Mouse (Mus musculus) megakaryocyte-erythroid progenitor cell, adult 5-6 weeks (primary cell): ENCODE data around the gene Dph3. TPM values are rescaled to one million over a fixed set of nuclear protein-coding genes. Genes with fewer than 3 reads are reported as not detected.

Experiments used
- ATAC-seq: replicated peaks from 2 replicates; pipeline ENCODE4 v1.8.0; 2016; ENCODE audit warnings: mild to moderate bottlenecking, inconsistent platforms; ENCODE audit not compliant: severe bottlenecking, poor library complexity, low FRiP score, low TSS enrichment
- total RNA-seq, 2 experiments: library from RNA; stranded (forward) in 1 of 2; stranded (reverse) in 1 of 2; fragments of 200-1000, 215-1000 nt in 1 of 2; fragments of >200 nt in 1 of 2; fragmentation: Nextera tagmentation in 1 of 2; gene quantifications; 2 replicates each; pipeline ENCODE4 v1.2.3; 2014 to 2017

The Dph3 gene
- total RNA-seq, 2 experiments from 2014 or later = 76.5 to 115 TPM

DNA sequence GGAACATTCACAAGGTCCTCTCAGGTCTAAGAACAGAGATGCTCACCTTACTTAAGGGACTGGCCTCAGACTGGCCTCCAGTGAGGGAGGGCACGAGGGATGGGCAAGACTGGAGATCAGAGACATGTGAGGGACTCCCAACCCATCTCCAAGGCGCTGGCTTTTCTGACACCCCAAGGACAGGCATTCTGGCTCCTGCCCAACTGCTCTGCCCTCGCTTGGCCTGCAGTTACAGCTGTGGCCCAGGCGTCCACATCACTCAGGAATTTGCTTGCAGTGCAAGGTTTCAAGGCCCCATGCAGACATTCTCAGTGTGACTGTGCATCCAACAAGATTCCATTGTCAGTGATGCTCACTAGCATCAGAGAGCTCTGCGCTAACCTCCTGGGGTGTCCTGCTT lies 49.0 kb downstream of the Dph3 start:
- no peak for ATAC-seq

DNA sequence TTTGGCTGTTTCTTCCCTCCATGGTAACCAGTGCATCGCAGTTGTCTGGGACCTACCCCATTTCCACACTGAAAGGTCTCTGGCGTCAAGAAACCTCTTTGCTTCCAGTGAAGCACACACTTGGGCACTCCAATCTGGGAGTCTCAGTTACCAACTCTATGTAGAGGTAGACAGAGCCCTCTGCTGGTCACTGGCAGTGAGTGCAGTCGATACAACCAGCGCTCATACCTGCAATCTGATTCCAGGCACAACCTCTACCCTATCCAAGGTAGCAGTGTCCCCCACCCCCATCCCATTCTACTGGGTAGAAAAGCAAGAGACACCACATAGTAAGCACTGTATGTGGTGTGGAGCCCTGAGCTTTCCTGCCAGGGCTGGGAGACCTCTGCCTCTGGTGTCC lies 53.0 kb downstream of the Dph3 start:
- peak; percentile 87 for ATAC-seq

Other genes with a start within 250 kb of the Dph3 start
- gene Galnt15, start 56.7 kb downstream of the Dph3 start, total RNA-seq (2014; fragmentation: Nextera tagmentation) = not detected in 2 replicates
- not detected in 2 replicates for gene Galnt15, start 56.7 kb downstream of the Dph3 start, total RNA-seq (2017)
- 15.0 and 34.8 TPM in 2 replicates for gene Oxnad1, start 355 bp downstream of the Dph3 start, total RNA-seq (2014; fragmentation: Nextera tagmentation)
- gene Oxnad1, start 355 bp downstream of the Dph3 start, total RNA-seq (2017) = 28.7 and 54.1 TPM in 2 replicates
- not detected in 2 replicates for gene Msmb, start 56.3 kb upstream of the Dph3 start, total RNA-seq (2014; fragmentation: Nextera tagmentation)
- not detected in 2 replicates for gene Msmb, start 56.3 kb upstream of the Dph3 start, total RNA-seq (2017)
- 48.1 and 49.3 TPM in 2 replicates for gene Ncoa4, start 74.1 kb upstream of the Dph3 start, total RNA-seq (2014; fragmentation: Nextera tagmentation)
- 51.3 and 68.1 TPM in 2 replicates for gene Ncoa4, start 74.1 kb upstream of the Dph3 start, total RNA-seq (2017)
- 216 and 235 TPM in 2 replicates for gene Timm23, start 116.2 kb upstream of the Dph3 start, total RNA-seq (2014; fragmentation: Nextera tagmentation)
- 189 and 199 TPM in 2 replicates for gene Timm23, start 116.2 kb upstream of the Dph3 start, total RNA-seq (2017)
- gene Parg, start 116.2 kb upstream of the Dph3 start, total RNA-seq (2014; fragmentation: Nextera tagmentation) = 31.5 and 33.9 TPM in 2 replicates
- gene Parg, start 116.2 kb upstream of the Dph3 start, total RNA-seq (2017) = 102 and 122 TPM in 2 replicates
- gene Ogdhl, start 236.3 kb upstream of the Dph3 start, total RNA-seq (2014; fragmentation: Nextera tagmentation) = 0.33 TPM in 1 of 2 replicates, not detected in the other
- gene Ogdhl, start 236.3 kb upstream of the Dph3 start, total RNA-seq (2017) = not detected in 2 replicates